Mouse (Mus musculus): ENCODE data around the gene Atp6v0e. TPM values are rescaled to one million over a fixed set of nuclear protein-coding genes. Genes with fewer than 3 reads are reported as not detected.

The Atp6v0e gene
- total RNA-seq, 1 experiment from 2014 or later, result 248 TPM

DNA sequence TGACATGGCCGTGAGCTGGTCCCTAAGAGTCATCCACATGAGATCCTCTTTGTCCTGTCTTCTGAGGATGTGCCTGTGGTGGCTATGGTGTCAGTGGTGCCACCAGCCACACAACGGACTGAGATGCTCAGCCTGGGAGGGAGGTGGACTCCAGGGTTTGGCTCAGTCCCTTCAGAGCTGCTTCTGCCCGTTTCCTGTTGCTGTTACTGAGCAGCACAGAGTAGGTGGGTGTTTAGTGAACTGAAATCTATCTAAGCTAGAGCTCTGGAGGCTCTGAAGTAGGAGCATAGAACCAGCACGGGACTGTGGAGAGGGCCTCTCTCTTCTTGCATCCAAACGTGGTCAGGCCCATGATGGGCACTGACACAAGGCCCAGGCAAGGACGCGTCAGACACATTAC, 28.5 kb upstream of the Atp6v0e start:
- ATAC-seq (replicated peaks in 1 of 2; ENCODE audit: insufficient read depth in 1 of 2, low FRiP score in 2 of 2, low TSS enrichment in 1 of 2, low read depth in 1 of 2, poor library complexity in 2 of 2, severe bottlenecking in 2 of 2), result no peak

DNA sequence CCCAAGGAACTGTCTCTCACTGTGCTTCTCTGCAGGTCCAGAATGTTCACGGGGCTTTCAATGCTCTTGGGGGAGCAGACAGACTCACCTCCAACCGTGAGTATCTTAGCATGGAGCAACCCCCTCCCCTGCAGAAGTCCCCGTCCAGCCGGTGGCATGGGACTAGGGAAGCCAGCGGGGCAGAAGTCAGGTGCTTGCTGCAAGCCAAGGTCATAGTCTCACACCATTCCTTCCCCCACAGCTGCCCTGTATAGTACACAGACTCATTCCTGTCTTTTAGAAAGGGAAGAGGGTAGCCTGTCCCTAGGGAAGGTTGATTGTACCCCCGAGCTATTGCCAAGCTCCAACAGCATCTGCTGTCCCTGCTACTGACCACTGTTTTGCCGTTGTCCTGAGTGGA, 27.1 kb upstream of the Atp6v0e start:
- no peak for ATAC-seq (replicated peaks in 1 of 2; ENCODE audit: insufficient read depth in 1 of 2, low FRiP score in 2 of 2, low TSS enrichment in 1 of 2, low read depth in 1 of 2, poor library complexity in 2 of 2, severe bottlenecking in 2 of 2)

DNA sequence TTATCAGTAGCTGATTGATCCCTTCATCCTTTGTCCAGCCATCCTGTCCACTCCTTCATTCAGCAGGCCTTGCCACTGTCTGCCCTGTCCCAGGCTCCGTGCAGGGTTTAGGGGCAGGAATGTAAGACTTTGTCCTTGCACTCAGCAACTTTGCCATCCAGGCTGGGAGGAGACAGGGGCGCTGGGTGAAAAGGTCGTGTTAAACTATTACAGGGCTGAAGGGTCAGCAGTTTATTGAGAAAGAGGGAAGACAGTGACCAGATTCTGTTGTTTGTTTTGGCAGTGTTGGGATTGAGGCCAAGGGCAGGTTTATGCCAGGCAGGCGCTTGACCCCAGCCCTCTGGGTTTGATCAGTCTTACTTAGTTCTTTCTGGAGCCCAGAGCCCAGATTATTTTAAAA, 25.2 kb upstream of the Atp6v0e start:
- ATAC-seq (replicated peaks in 1 of 2; ENCODE audit: insufficient read depth in 1 of 2, low FRiP score in 2 of 2, low TSS enrichment in 1 of 2, low read depth in 1 of 2, poor library complexity in 2 of 2, severe bottlenecking in 2 of 2), result no peak

DNA sequence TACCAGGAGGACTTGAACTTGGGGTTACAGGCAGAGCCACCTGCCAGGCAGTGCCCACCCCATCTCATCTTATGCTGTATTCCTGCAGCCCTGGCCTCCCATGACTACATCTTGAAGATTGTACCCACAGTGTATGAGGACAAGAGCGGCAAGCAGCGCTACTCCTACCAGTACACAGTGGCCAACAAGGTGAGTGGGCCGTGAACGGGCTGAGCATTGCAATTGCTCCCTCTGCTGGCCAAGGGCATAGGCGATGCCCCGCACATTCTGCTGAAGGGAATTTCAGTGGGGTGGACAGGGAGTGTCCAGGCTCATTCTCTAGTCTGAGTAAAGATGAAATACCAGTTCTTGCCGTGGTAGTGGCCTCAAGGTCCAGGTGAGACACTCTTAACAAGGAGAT, 24.4 kb upstream of the Atp6v0e start:
- ATAC-seq (replicated peaks in 1 of 2; ENCODE audit: insufficient read depth in 1 of 2, low FRiP score in 2 of 2, low TSS enrichment in 1 of 2, low read depth in 1 of 2, poor library complexity in 2 of 2, severe bottlenecking in 2 of 2), result peak; percentile 72 to 81

DNA sequence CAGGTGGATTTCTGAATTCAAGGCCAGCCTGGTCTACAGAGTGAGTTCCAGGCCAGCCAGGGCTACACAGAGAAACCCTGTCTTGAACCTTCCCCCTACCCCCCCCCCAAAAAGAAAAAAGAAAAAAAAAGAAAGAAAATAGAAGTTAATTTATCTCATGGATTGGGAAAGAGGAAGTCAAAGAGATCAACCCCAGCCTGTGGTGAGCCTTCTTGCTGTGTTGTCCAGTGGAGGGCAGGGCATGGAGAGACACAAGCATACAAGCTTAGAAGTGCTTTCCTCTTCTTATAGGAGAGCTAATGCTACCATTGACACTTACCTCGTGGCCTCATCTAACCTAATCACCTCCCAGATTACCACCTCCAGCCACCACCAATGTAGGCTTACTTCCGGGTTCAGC, 23.2 kb upstream of the Atp6v0e start:
- ATAC-seq (replicated peaks in 1 of 2; ENCODE audit: insufficient read depth in 1 of 2, low FRiP score in 2 of 2, low TSS enrichment in 1 of 2, low read depth in 1 of 2, poor library complexity in 2 of 2, severe bottlenecking in 2 of 2), result no peak; a peak in 1 of 4 replicates

DNA sequence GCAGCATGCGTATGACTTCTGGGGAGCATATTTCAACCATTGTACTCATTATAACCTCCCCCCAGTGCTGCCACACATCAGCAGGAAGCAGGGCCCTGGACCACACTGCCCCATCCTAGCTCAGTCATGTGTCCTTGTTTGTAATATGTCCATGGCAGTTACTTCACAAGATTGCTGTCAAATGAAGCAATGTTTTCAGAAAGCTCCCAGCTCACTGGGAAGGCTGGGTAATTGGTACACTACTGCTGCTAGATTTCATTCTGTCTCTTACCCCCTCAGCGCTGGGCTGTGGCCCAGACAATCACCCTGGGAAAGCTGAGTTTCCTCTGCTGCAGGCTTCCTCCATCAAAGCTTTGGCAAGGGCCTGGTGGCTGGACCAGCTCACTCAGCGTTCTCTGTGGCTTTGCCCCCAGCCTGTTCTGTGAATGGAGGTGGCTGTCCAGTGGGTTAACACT, 22.7 kb upstream of the Atp6v0e start:
- no peak; a peak in 1 of 4 replicates for ATAC-seq (replicated peaks in 1 of 2; ENCODE audit: insufficient read depth in 1 of 2, low FRiP score in 2 of 2, low TSS enrichment in 1 of 2, low read depth in 1 of 2, poor library complexity in 2 of 2, severe bottlenecking in 2 of 2)

DNA sequence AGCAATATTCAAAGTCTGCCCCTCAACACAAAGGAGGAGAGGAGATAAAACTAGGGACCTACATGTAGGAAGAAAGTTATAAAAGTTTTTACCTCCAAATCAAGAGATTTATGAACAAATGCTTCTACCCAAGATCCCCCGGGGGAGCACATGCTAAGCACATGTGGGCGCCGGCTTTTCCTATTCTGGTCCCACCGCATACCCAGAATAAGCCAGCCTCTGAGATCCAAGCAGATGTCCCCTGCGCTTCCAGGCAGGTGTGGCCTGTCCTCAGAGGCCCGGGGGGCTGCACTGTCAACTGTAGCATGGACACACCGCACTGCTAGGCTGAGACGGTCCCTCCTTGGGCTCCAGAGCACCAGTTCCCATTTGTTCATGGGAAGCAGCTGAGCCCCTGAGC, 19.6 kb upstream of the Atp6v0e start:
- ATAC-seq (replicated peaks in 1 of 2; ENCODE audit: insufficient read depth in 1 of 2, low FRiP score in 2 of 2, low TSS enrichment in 1 of 2, low read depth in 1 of 2, poor library complexity in 2 of 2, severe bottlenecking in 2 of 2), result no peak

DNA sequence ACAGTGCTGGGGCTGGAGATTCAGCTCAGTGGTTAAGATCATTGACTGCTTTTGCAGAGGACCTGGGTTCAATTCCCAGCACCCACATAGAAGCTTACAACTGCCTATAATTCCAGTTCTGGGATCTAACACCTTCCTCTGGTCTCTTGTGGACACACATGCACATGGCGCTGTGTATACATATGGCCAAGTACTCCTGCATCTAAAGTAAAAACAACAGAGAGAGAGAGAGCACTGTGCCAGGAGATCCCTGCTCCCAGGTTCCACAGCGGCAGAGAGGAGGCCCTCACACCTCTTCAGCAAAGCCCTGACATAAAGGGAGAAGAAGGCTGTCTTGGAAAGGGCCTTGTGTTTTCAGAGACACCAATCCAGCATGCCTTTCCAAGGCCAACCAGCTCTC, 19.0 kb upstream of the Atp6v0e start:
- no peak for ATAC-seq (replicated peaks in 1 of 2; ENCODE audit: insufficient read depth in 1 of 2, low FRiP score in 2 of 2, low TSS enrichment in 1 of 2, low read depth in 1 of 2, poor library complexity in 2 of 2, severe bottlenecking in 2 of 2)

DNA sequence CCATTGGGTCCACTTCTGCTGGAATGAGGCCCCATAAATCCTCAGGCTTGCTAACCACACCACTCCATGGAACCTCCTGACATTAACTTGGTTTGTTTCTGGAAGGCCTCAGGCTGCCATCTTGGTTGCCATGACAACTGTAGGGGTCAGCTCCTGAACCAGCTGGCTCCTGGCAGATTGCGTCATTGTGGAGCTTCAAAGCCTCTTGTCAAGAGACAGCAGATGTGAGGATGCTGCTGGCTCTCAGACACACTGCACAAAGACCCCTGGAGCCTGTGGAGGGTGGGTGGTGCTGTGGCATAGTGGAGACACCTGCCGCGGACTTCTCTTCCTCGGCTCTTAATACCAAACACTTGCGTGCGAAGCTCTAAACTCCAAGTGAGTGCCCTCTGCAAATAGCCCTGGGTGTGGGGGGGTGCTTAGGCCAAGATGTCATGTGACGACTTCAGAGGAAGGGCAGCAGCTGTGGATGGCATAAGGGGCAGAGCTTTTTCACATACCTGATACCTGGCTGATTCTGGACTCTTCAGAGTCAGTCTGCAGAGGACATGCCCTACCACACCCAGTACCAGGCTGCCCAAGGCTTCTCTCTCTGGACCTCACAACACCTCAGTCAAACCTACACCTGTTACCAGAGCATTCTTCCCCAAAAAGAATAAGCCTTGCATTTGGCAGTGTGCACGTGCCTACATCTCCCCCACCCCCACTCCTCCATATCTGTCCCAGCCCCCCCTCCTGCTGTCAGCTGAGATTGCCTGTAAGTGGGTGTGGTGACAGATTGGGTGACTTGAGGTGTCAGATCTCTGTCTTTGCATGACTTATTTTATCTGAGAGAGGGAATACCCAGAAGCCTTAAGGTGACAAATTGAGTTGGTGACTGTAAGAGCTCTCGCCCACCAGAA, 18.3 kb upstream of the Atp6v0e start:
- no peak for ATAC-seq (replicated peaks in 1 of 2; ENCODE audit: insufficient read depth in 1 of 2, low FRiP score in 2 of 2, low TSS enrichment in 1 of 2, low read depth in 1 of 2, poor library complexity in 2 of 2, severe bottlenecking in 2 of 2)

DNA sequence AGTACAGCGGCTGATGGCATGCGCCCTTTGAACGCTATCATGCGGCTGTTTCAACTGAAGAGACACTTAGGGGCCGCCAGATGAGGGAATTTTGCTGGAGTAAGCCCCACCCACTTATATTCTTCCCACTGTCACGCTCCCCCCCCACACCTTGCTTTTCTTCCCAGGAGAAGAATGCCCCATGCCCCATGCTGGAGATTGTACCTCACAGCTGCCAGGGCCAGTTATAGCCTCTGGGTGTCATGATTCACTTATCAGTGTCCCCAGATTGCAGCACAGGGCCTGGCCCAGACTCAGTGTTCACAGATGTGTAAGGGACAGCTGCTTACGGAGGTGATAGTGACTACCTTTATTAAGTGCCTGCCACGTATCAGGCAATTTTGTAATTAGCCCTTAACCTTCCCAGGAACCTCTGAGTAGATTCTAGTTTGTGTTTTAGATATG, 17.6 kb upstream of the Atp6v0e start:
- ATAC-seq (replicated peaks in 1 of 2; ENCODE audit: insufficient read depth in 1 of 2, low FRiP score in 2 of 2, low TSS enrichment in 1 of 2, low read depth in 1 of 2, poor library complexity in 2 of 2, severe bottlenecking in 2 of 2), result no peak

DNA sequence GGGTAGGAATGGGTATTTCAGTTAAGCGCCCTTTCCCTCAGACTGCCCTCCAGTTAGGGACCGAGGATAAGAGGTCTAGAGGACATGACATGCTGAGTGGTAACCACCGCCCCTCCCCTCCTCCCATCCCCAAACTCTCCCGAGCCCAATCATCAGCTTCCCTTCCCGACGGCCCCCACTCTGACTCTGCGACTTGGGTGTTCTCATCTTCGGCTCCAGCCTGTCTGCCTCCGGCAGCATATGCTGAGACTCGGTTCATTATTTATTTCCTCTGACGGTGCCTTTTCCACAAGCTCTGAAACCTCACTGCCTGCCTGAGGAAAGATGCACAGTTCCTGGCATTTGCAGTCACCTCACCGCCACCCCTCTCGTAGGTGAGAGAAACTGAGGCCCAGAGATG, 15.7 kb upstream of the Atp6v0e start:
- ATAC-seq (replicated peaks in 1 of 2; ENCODE audit: insufficient read depth in 1 of 2, low FRiP score in 2 of 2, low TSS enrichment in 1 of 2, low read depth in 1 of 2, poor library complexity in 2 of 2, severe bottlenecking in 2 of 2), result no peak

DNA sequence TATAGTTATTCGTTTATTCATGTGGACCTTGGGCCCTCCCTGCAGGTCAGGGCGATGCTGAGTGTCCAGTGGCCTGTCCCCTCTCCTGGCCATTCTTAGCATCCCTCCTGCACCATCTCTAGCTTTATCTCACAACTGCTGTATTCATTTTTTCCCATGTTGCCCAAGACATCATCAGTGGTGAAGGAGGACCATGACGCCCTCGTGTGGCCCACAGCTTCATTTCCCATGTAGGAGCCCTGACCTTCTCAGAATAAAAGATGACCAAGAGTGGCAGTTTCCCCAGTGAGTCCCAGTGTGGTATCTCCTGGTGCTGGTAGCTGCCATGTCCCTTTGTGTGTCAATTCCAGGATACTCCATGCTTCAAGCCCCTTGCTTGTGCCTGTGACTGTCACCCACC, 13.5 kb upstream of the Atp6v0e start:
- ATAC-seq (replicated peaks in 1 of 2; ENCODE audit: insufficient read depth in 1 of 2, low FRiP score in 2 of 2, low TSS enrichment in 1 of 2, low read depth in 1 of 2, poor library complexity in 2 of 2, severe bottlenecking in 2 of 2), result no peak

DNA sequence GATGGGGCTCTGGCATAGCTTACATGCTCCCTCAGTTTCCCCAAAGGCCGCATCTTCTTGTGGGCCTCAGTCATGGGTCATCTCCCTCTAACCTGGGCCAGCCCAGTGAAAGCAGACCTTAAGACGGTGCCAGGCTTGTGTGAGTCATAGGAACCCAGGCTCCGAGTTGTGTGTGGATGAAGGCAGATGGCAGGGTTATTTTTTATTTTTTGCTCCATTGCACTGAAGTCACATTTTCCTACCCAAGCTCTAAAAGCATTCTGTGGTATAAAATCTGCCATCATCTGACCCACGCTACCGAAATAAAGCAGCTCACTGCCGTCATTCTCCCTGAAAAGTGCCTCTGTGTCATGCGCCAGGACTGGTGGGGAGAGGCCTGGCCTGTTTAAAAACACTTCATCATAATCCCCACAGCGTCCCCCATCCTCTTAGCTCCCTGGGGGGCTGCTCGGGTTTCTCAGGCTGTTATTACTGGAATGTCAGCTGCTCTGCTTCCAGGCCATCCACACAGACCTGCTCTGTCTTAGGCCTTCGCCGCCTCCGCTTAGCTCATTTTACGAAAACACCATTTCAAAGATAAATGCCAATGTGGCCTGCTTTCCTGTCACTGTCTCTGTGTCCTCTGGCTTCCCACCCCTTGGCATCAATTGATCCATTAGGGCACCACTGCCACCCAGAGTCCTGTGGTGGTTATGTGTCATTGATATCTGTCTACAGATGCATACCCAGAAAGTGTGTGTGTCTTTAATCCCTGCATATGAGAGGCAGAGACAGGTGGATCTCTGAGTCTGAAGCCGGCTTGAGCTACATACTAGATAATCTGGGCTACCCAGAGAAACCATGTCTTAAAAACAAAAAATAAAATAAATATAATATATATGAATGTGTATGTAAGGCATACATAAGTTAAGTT, 12.3 kb upstream of the Atp6v0e start:
- ATAC-seq (replicated peaks in 1 of 2; ENCODE audit: insufficient read depth in 1 of 2, low FRiP score in 2 of 2, low TSS enrichment in 1 of 2, low read depth in 1 of 2, poor library complexity in 2 of 2, severe bottlenecking in 2 of 2), result no peak

DNA sequence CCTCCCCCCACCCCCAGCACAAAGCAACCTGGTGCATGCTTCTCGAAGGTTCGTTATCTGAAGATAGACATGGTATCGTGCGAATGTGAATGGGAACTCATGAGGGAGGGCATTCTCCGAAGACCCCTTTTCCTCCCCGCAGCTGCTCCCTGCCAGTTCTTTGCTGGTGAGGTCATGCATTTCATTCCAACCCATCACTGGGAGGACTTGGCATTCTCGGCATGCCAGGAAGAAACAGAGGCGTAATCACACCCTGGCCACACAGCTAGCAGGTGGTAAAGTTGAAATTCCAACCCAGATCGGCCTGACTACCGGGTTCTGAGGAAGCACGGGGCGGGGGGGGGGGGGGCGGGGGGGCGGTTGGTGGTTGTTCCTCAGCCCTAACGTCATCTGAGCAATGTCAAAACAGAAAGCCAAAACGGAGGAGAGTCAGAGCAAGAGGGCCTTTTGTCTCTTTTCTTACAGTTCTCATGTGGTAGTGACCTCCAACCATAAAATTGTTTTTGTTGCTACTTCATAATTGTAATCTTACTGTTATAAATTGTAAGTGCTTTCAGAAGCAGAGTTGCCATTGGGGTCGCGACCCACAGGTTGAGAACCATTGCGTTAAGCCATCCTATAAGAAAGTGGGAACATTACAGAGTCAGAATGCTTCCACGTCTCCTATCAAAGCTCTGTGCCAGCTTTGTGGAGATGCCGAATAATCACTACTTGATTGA, 4.0 kb upstream of the Atp6v0e start:
- no peak for ATAC-seq (replicated peaks in 1 of 2; ENCODE audit: insufficient read depth in 1 of 2, low FRiP score in 2 of 2, low TSS enrichment in 1 of 2, low read depth in 1 of 2, poor library complexity in 2 of 2, severe bottlenecking in 2 of 2)

DNA sequence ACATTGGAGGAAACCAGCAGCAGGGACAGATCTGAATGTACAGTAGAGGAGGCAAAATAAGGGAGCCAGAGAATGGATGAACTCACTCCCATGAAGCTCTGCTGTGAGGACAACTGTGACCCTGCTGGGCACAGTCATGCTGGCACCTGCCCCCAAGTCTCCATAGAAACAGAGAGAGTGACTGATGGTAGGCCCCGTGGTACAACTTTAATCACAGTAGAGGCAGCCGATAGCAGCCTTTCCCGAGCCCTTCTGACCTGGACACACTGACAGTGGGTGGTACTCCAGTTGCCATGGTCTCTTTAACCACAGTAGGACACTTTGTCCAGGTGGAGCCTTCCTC, 3.5 kb upstream of the Atp6v0e start:
- no peak for ATAC-seq (replicated peaks in 1 of 2; ENCODE audit: insufficient read depth in 1 of 2, low FRiP score in 2 of 2, low TSS enrichment in 1 of 2, low read depth in 1 of 2, poor library complexity in 2 of 2, severe bottlenecking in 2 of 2)

DNA sequence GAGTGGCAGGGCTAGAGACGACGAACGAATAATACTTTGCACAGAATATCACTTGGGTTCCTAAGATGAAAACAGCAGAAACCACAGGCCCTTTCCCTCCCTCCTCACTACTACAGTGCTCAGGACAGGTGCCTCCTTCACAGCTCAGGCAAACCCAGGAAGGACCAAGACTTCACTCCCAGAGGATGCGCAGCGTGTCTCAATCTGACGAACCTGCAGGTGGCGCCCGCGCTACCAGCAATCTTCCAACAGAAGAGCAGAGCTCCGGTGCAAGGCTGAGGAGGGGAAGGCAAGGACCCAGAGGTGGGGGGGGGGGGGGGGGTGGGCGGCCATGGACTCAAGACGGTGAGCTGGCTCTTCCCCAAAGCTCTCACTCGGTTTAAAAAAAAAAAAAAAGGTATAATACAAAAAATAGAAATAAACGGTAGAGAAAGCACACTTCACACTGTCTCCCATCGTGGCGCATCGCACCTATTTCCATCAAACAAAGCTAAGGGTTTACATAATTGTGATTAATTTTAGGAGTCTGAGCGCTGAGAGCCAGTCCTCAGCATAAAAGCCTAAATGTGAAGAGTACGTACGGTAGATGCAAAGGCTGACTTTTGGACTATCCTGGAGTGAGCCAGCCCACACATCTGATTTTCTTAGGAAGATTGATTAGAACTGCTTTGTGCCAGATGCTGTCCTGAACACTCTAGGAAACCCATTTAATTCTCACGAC, 2.7 kb upstream of the Atp6v0e start:
- ATAC-seq (replicated peaks in 1 of 2; ENCODE audit: insufficient read depth in 1 of 2, low FRiP score in 2 of 2, low TSS enrichment in 1 of 2, low read depth in 1 of 2, poor library complexity in 2 of 2, severe bottlenecking in 2 of 2), result peak in 1 of 2 experiments; percentile 40; a peak in 1 of 4 replicates

DNA sequence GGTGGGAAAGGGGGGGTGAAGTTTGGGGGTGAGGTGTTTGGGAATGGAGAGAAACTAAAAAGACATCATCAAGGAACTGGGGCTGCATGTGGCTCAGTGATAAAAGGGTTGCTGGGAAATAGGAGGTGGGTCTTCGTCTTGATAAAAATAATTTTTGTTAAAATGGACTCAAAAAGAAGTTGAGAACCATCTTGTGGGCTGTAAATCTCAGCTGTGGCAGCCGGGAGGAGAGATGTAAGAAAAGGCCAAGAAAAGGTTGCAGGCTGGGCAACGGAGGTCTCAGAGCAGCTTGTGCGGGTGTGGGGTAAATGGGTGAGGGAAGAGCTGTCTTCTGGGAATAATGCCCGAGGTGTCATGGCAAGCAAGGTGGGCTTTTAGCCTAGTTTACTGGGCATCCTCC, 827 bp upstream of the Atp6v0e start:
- no peak for ATAC-seq (replicated peaks in 1 of 2; ENCODE audit: insufficient read depth in 1 of 2, low FRiP score in 2 of 2, low TSS enrichment in 1 of 2, low read depth in 1 of 2, poor library complexity in 2 of 2, severe bottlenecking in 2 of 2)

Measured in hematopoietic stem cell, adult 5-6 weeks (primary cell).